Mouse (Mus musculus): ENCODE measurements around the gene Rnf146.

DNA sequence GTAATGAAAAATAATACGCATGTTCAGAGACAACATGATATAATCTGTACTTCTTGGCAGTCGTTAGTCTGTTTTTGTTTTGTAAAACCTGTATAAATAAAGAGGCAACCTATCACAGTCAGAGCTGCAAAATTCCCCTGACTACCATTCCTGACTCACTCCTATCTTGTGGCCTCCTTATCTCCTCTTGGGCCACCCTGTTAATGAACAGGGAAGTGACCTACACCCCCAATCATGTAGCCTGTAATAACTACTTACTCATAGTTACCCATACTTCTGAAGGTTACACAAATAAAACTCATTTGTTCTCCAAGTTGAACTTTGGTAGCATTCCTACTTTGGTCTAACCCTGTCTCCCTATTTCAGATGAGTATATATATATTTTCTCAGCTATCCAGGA lies 19.3 kb upstream of the Rnf146 start:
- TF ChIP-seq EP300 (optimal IDR thresholded peaks at IDR 0.05), result no peak
- TF ChIP-seq CTCF (IDR thresholded peaks at IDR 0.05; ENCODE audit: low read depth), result no peak

Measured in stomach, postnatal 0 days (tissue).